ENCODE assay signal across 14 mouse cellular contexts in genomic region chr13:36839111-36839510, GRCm38 (mm10).
DNase-seq lines count a peak whose midpoint lies in the region.
"Had no signal": no experiment of that assay in that cellular context is flagged by ENCODE, and none has a peak within 500 bp of the region (broad histone marks: within the 10 kb centered on the region; RNA-seq: fewer than 3 reads in every experiment).

No protein-coding gene starts in this region.

- intact Hi-C loops in gastrocnemius, postnatal 14 days (cut with DNase I; ENCODE audit: low total_unique reads), result no loop called here

- peak; percentile 55 for DNase-seq in 3T3-L1 (ENCODE audit: low read depth, low spot score)
- DNase-seq in Muller cell, postnatal 12 days (ENCODE audit: inconsistent ontology term), result peak; percentile 15
- DNase-seq in adrenal gland, postnatal 10 days, result peak; percentile 13
- DNase-seq in adrenal gland, postnatal 36 days, result peak; percentile 43 to 55
- no peak for DNase-seq in urinary bladder, postnatal 4 days (ENCODE audit: low spot score in 2 of 2)
- no peak for DNase-seq in gastrocnemius, postnatal 14 days
- DNase-seq: cerebellum, adult 18-20 months; cerebellum, adult 9-10 months; cerebellum, postnatal 14 days; gastrocnemius, postnatal 10 days; heart, postnatal 10 days; heart, postnatal 36 days; kidney, adult 11 months; kidney, adult 8-10 months had no signal

Comparison
In these comparisons a context has a peak if more than half of its experiments do, and no peak if none do; other contexts are left out.
1. DNase-seq: peak in 3T3-L1 (single experiment), Muller cell, postnatal 12 days (single experiment), adrenal gland, postnatal 10 days (single experiment) and adrenal gland, postnatal 36 days (2 of 2); none in urinary bladder, postnatal 4 days (0 of 2) and gastrocnemius, postnatal 14 days (single experiment).